Mouse (Mus musculus): ENCODE measurements around the gene Pga5. TPM values are rescaled to one million over a fixed set of nuclear protein-coding genes. Genes with fewer than 3 reads are reported as not detected.

Pga5 gene
- polyA plus RNA-seq, 1 experiment from 2014 or later = not detected

GRCm38 (mm10) chr19:10685081-10685480 lies 7.2 kb upstream of the Pga5 start:
- Histone ChIP-seq H3K4me3 (no peak overlapping the region), H3K27me3 (no peaks in the 10 kb centered on the region), H3K27ac (replicated peaks) (no peak overlapping the region), H3K9ac (replicated peaks) (no peak overlapping the region), H3K4me1 (peaks cover 17% of the 10 kb centered on the region), H3K4me2 (replicated peaks) (no peak overlapping the region), H3K36me3 (no peaks in the 10 kb centered on the region), H3K9me3 (no peaks in the 10 kb centered on the region)
- ATAC-seq (replicated peaks) = no peak
- WGBS = 90% methylated on average over 9 of the region's 9 CpGs

GRCm38 (mm10) chr19:10681571-10681970 lies 3.7 kb upstream of the Pga5 start:
- WGBS = 63% methylated on average over 4 of the region's 4 CpGs
- H3K4me2 ChIP-seq (replicated peaks) = no peak overlapping the region
- no peak overlapping the region for H3K9ac ChIP-seq (replicated peaks)

DNA sequence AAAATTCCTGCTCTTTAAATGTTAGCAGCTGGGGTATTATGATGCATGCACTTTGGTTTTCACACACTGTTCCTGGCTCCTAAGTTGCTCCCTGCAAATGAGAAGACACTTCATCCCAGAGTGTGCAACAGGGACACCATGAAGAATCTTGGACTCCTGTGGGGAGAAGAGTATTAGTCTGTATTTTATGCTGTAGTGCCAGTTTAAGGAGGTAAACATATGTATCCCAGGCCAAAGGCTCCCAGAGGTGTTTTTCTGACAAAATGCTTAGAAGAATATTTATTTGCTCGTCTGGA lies 849 bp upstream of the Pga5 start:
- no peaks in the 10 kb centered on the region for H3K36me3 ChIP-seq
- WGBS = 76% methylated on average over 1 of the region's 1 CpGs
- peak; percentile 74 for ATAC-seq (replicated peaks)
- peak overlapping the region; percentile 20; the same call in 1 of the 2 replicates for H3K9ac ChIP-seq (replicated peaks)
- H3K9me3 ChIP-seq = no peaks in the 10 kb centered on the region
- peaks cover 6% of the 10 kb centered on the region for H3K4me1 ChIP-seq
- H3K4me3 ChIP-seq = no peak overlapping the region
- H3K4me2 ChIP-seq (replicated peaks) = no peak overlapping the region
- H3K27ac ChIP-seq (replicated peaks) = peak overlapping the region; percentile 54
- no peaks in the 10 kb centered on the region for H3K27me3 ChIP-seq

More at GRCm38 (mm10) chr19:10681571-10681970, 3.7 kb upstream of the Pga5 start:
- ATAC-seq (replicated peaks) = no peak
- Histone ChIP-seq H3K27me3 (no peaks in the 10 kb centered on the region), H3K4me3 (no peak overlapping the region), H3K27ac (replicated peaks) (no peak overlapping the region), H3K36me3 (no peaks in the 10 kb centered on the region), H3K4me1 (peaks cover 6% of the 10 kb centered on the region), H3K9me3 (no peaks in the 10 kb centered on the region)

- H3K36me3 ChIP-seq = no peaks in the 10 kb centered on the region
- no peak for ATAC-seq (replicated peaks)
- H3K9ac ChIP-seq (replicated peaks) = no peak overlapping the region
- H3K4me2 ChIP-seq (replicated peaks) = no peak overlapping the region
- H3K4me3 ChIP-seq = no peak overlapping the region
- peaks cover 6% of the 10 kb centered on the region for H3K4me1 ChIP-seq
- H3K9me3 ChIP-seq = no peaks in the 10 kb centered on the region
- H3K27ac ChIP-seq (replicated peaks) = no peak overlapping the region
- 73% methylated on average over 16 of the region's 16 CpGs for WGBS
- no peaks in the 10 kb centered on the region for H3K27me3 ChIP-seq
These were observed 1.2 kb downstream of the Pga5 start for GRCm38 (mm10) chr19:10676656-10677055.

DNA sequence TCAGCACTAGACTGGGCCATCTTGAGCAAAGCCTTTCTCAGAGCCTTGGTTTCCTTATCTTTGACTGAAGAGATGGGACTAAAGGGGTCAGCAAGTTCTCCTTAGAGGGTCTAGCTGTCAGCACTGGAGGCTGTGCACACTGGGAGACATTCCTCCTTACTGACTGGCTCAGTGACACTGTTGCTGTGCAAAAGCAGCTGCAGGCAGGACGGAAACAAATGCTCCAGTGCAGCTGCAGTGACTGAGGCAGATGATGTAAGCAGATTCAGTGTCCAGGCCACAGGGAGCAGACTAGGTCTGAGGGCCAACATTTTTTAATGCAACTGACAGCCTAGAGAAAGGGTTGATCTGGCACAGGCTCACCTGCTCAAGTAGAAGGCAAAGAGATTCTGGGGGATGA lies 4.6 kb downstream of the Pga5 start:
- no peaks in the 10 kb centered on the region for H3K9me3 ChIP-seq
- H3K27me3 ChIP-seq = no peaks in the 10 kb centered on the region
- H3K4me3 ChIP-seq = no peak overlapping the region
- 60% methylated on average over 1 of the region's 1 CpGs for WGBS
- H3K36me3 ChIP-seq = no peaks in the 10 kb centered on the region
- H3K4me1 ChIP-seq = no peaks in the 10 kb centered on the region
- ATAC-seq (replicated peaks) = no peak
- no peak overlapping the region for H3K9ac ChIP-seq (replicated peaks)
- H3K27ac ChIP-seq (replicated peaks) = no peak overlapping the region
- no peak overlapping the region for H3K4me2 ChIP-seq (replicated peaks)

- Histone ChIP-seq H3K27ac (replicated peaks) (no peak overlapping the region), H3K4me2 (replicated peaks) (no peak overlapping the region), H3K9me3 (no peaks in the 10 kb centered on the region), H3K27me3 (no peaks in the 10 kb centered on the region), H3K4me3 (no peak overlapping the region), H3K9ac (replicated peaks) (no peak overlapping the region), H3K4me1 (no peaks in the 10 kb centered on the region), H3K36me3 (no peaks in the 10 kb centered on the region)
- 75% methylated on average over 9 of the region's 9 CpGs for WGBS
- ATAC-seq (replicated peaks) = no peak
These were observed 5.9 kb downstream of the Pga5 start for GRCm38 (mm10) chr19:10671854-10672417.

GRCm38 (mm10) chr19:10671319-10671718 lies 6.6 kb downstream of the Pga5 start:
- no peak overlapping the region for H3K4me2 ChIP-seq (replicated peaks)
- H3K36me3 ChIP-seq = no peaks in the 10 kb centered on the region
- H3K27ac ChIP-seq (replicated peaks) = no peak overlapping the region
- H3K9ac ChIP-seq (replicated peaks) = no peak overlapping the region
- no peak for ATAC-seq (replicated peaks)
- no peak overlapping the region for H3K4me3 ChIP-seq
- 73% methylated on average over 4 of the region's 4 CpGs for WGBS
- H3K9me3 ChIP-seq = no peaks in the 10 kb centered on the region
- no peaks in the 10 kb centered on the region for H3K27me3 ChIP-seq
- no peaks in the 10 kb centered on the region for H3K4me1 ChIP-seq

GRCm38 (mm10) chr19:10665499-10665898 lies 12.4 kb downstream of the Pga5 start:
- H3K9ac ChIP-seq (replicated peaks) = no peak overlapping the region
- no peaks in the 10 kb centered on the region for H3K36me3 ChIP-seq
- no peak overlapping the region for H3K4me3 ChIP-seq
- no peak overlapping the region for H3K4me2 ChIP-seq (replicated peaks)
- H3K9me3 ChIP-seq = no peaks in the 10 kb centered on the region
- peak; percentile 75 for ATAC-seq (replicated peaks)
- H3K27me3 ChIP-seq = no peaks in the 10 kb centered on the region
- H3K27ac ChIP-seq (replicated peaks) = no peak overlapping the region
- 14% methylated on average over 2 of the region's 2 CpGs for WGBS
- no peaks in the 10 kb centered on the region for H3K4me1 ChIP-seq

DNA sequence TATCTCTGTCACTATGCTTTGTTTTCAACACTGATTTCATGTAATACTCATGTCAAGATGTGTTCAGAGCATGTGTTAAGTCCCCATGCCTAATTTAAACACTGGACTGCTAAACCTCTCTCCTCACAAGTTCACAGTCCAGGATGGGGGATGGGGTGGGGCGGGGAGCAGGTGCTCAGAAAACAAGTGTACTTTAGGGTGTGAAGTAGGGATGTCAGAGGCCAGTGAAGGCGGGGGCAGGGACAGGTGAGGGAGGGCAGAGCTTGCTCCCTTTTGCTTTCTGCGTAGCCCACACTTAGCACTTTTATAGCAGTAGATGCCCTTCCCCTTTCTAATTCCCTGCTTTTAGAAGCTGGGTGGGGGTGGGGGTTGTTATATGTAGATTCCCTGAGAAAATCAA lies 12.8 kb downstream of the Pga5 start:
- Histone ChIP-seq H3K4me3 (no peak overlapping the region), H3K9me3 (no peaks in the 10 kb centered on the region), H3K4me1 (no peaks in the 10 kb centered on the region), H3K9ac (replicated peaks) (no peak overlapping the region), H3K36me3 (no peaks in the 10 kb centered on the region), H3K4me2 (replicated peaks) (no peak overlapping the region), H3K27ac (replicated peaks) (no peak overlapping the region), H3K27me3 (no peaks in the 10 kb centered on the region)
- 68% methylated on average over 3 of the region's 3 CpGs for WGBS
- ATAC-seq (replicated peaks) = peak; percentile 35; the same call in 1 of the 2 replicates

- H3K4me2 ChIP-seq (replicated peaks) = no peak overlapping the region
- no peaks in the 10 kb centered on the region for H3K9me3 ChIP-seq
- no peak for ATAC-seq (replicated peaks)
- 86% methylated on average over 3 of the region's 3 CpGs for WGBS
- no peaks in the 10 kb centered on the region for H3K36me3 ChIP-seq
- H3K9ac ChIP-seq (replicated peaks) = no peak overlapping the region
- no peaks in the 10 kb centered on the region for H3K4me1 ChIP-seq
- no peak overlapping the region for H3K27ac ChIP-seq (replicated peaks)
- H3K4me3 ChIP-seq = no peak overlapping the region
- no peaks in the 10 kb centered on the region for H3K27me3 ChIP-seq
These were observed 15.2 kb downstream of the Pga5 start for GRCm38 (mm10) chr19:10662665-10663064.

DNA sequence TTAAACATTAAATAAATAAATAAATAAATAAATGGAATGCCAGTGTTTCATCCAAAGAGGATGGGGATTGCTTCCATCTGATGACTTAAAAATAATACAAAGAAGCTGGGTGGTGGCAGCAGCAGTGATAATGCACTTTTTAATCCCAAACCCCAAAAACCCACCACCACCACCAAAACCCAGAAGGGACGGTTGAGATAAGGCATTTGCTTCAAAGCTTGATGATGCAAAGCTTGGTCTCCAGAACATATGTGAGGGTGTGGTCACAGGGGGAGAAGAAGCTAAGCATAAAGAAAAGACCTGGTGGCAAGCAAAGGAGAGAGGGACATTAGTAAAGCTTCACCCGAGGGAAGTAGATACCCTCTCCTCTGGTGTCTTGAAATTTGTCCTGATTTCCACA lies 16.0 kb downstream of the Pga5 start:
- no peak for ATAC-seq (replicated peaks)
- no peaks in the 10 kb centered on the region for H3K4me1 ChIP-seq
- no peak overlapping the region for H3K9ac ChIP-seq (replicated peaks)
- H3K27ac ChIP-seq (replicated peaks) = no peak overlapping the region
- no peak overlapping the region for H3K4me3 ChIP-seq
- no peak overlapping the region for H3K4me2 ChIP-seq (replicated peaks)
- 81% methylated on average over 2 of the region's 2 CpGs for WGBS
- no peaks in the 10 kb centered on the region for H3K9me3 ChIP-seq
- H3K27me3 ChIP-seq = no peaks in the 10 kb centered on the region
- no peaks in the 10 kb centered on the region for H3K36me3 ChIP-seq

DNA sequence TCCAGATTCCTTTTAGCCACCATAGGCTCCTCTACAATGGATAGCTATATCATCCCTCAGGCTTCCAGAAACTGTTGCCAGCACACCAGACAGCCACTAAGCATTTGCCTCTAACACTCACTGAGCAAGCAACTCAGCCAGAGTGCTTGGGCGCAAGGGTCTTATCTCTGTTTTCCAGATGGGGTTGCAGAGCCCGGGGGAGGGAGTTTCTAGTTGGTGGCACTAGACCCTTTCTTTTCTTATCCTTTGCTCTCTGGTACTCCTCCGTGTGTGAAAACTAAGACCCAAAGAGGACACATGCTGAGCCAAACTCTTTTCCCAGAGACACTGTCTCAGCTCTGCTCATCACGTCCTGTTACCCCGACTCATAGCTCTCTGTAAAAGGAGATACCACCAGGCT lies 16.5 kb downstream of the Pga5 start:
- Histone ChIP-seq H3K27ac (replicated peaks) (no peak overlapping the region), H3K36me3 (no peaks in the 10 kb centered on the region), H3K4me2 (replicated peaks) (no peak overlapping the region), H3K27me3 (no peaks in the 10 kb centered on the region), H3K4me1 (no peaks in the 10 kb centered on the region), H3K9me3 (no peaks in the 10 kb centered on the region), H3K9ac (replicated peaks) (no peak overlapping the region), H3K4me3 (no peak overlapping the region)
- 76% methylated on average over 5 of the region's 5 CpGs for WGBS
- ATAC-seq (replicated peaks) = no peak

DNA sequence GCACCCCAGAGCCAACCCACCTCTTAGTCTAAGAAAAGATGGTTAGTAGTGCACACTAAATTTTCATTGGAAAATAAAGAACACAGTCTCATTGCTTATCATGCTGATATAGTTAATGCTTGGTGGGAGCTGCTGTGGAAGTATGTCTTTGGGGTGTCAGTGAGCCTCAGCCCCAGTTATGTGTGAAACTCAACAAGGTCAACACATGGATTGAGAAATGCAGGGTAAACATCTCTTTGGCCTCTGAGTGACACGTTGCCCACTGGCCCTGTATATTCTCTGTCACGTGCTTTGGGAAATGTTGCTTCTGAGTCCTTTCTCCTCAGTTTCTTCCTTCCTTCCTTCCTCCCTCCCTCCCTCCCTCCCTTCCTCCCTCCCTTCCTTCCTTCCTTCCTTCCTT lies 19.5 kb downstream of the Pga5 start:
- WGBS = 89% methylated on average over 2 of the region's 2 CpGs
- Histone ChIP-seq H3K27me3 (no peaks in the 10 kb centered on the region), H3K4me3 (no peak overlapping the region), H3K9ac (replicated peaks) (no peak overlapping the region), H3K36me3 (no peaks in the 10 kb centered on the region), H3K9me3 (no peaks in the 10 kb centered on the region), H3K4me1 (no peaks in the 10 kb centered on the region), H3K27ac (replicated peaks) (no peak overlapping the region), H3K4me2 (replicated peaks) (no peak overlapping the region)
- ATAC-seq (replicated peaks) = no peak

Measured in forebrain, embryonic 15.5 days (tissue).